Mouse (Mus musculus) myocyte (in vitro differentiated cells): ENCODE measurements around the gene Kif26b. TPM values are rescaled to one million over a fixed set of nuclear protein-coding genes. Genes with fewer than 3 reads are reported as not detected.

ENCODE experiments used
- H3K27me3 ChIP-seq: one replicate; pipeline ENCODE4 v1.6.1; 2011; ENCODE audit not compliant: control insufficient read depth, insufficient read depth, insufficient read length
- H3K36me3 ChIP-seq: one replicate; pipeline ENCODE4 v1.6.1; 2011; ENCODE audit not compliant: control insufficient read depth, insufficient read depth
- H3K4me2 ChIP-seq: one replicate; pipeline ENCODE4 v1.6.1; 2011; ENCODE audit warnings: low read depth, control low read depth
- H3K4me3 ChIP-seq: one replicate; pipeline ENCODE4 v1.5.1; 2011; ENCODE audit warnings: mild to moderate bottlenecking, control low read depth, moderate library complexity
- H3K79me2 ChIP-seq: one replicate; pipeline ENCODE4 v1.6.1; 2011; ENCODE audit not compliant: control insufficient read depth, insufficient read depth
- H3ac ChIP-seq: one replicate; pipeline ENCODE4 v1.6.1; 2011; ENCODE audit not compliant: control insufficient read depth, insufficient read length
- CEBPB ChIP-seq: IDR thresholded peaks from 2 replicates; pipeline ENCODE4 v1.6.1; 2011; ENCODE audit warnings: mild to moderate bottlenecking, moderate library complexity; ENCODE audit not compliant: poor library complexity, insufficient read depth, severe bottlenecking
- E2F4 ChIP-seq: IDR thresholded peaks from one replicate; pipeline ENCODE4 v1.6.1; 2011; ENCODE audit warnings: mild to moderate bottlenecking, control low read depth, moderate library complexity; ENCODE audit not compliant: insufficient read depth
- MAX ChIP-seq: IDR thresholded peaks from one replicate; pipeline ENCODE4 v1.6.1; 2011; ENCODE audit warnings: low read depth, mild to moderate bottlenecking, control low read depth
- MYOD1 ChIP-seq, 3 experiments: IDR thresholded peaks; one replicate each; pipeline ENCODE4 v1.6.1; 2011; ENCODE audit warnings: control low read depth in 2 of 3, low read depth in 2 of 3, mild to moderate bottlenecking in 2 of 3, moderate library complexity in 1 of 3; ENCODE audit not compliant: insufficient read length in 2 of 3, control insufficient read depth in 1 of 3
- MYOG ChIP-seq, 3 experiments: IDR thresholded peaks; one replicate each; pipeline ENCODE4 v1.6.1; 2011; ENCODE audit warnings: control low read depth in 2 of 3, low read depth in 2 of 3, mild to moderate bottlenecking in 2 of 3; ENCODE audit not compliant: insufficient read length in 2 of 3, control insufficient read depth in 1 of 3, insufficient read depth in 1 of 3
- POLR2A ChIP-seq: IDR thresholded peaks from one replicate; pipeline ENCODE4 v1.6.1; 2011; ENCODE audit warnings: low read depth, mild to moderate bottlenecking, control low read depth, moderate library complexity; ENCODE audit not compliant: insufficient read length
- POLR2AphosphoS2 ChIP-seq: IDR thresholded peaks from one replicate; pipeline ENCODE4 v1.6.1; 2011; ENCODE audit warnings: low read depth, control low read depth; ENCODE audit not compliant: insufficient read length
- REST ChIP-seq: IDR thresholded peaks from one replicate; pipeline ENCODE4 v1.6.1; 2011; ENCODE audit warnings: mild to moderate bottlenecking, control low read depth, moderate library complexity; ENCODE audit not compliant: insufficient read depth, insufficient read length
- SRF ChIP-seq: IDR thresholded peaks from one replicate; pipeline ENCODE4 v1.6.1; 2011; ENCODE audit warnings: low read depth; ENCODE audit not compliant: control insufficient read depth, insufficient read length
- TCF12 ChIP-seq: IDR thresholded peaks from one replicate; pipeline ENCODE4 v1.6.1; 2011; ENCODE audit warnings: mild to moderate bottlenecking, control low read depth; ENCODE audit not compliant: poor library complexity, insufficient read depth, severe bottlenecking
- TCF3 ChIP-seq: IDR thresholded peaks from one replicate; pipeline ENCODE4 v1.6.1; 2011; ENCODE audit warnings: low read depth, control low read depth; ENCODE audit not compliant: insufficient read length
- USF1 ChIP-seq: IDR thresholded peaks from one replicate; pipeline ENCODE4 v1.6.1; 2011; ENCODE audit warnings: low read depth, mild to moderate bottlenecking, control low read depth, moderate library complexity
- polyA plus RNA-seq: library from polyadenylated mRNA; unstranded; fragments of >200 nt; fragmentation: generic; extraction: Trizol; gene quantifications from one replicate; pipeline ENCODE4 v1.2.1, GENCODE M21; 2012; ENCODE audit warnings: missing spikeins

Gene Kif26b
- polyA plus RNA-seq, 1 experiment = 5.9 TPM

- Histone ChIP-seq H3K4me3 (no peak overlapping the region), H3ac (no peak overlapping the region), H3K4me2 (no peak overlapping the region), H3K36me3 (no peaks in the 10 kb centered on the region), H3K27me3 (no peaks in the 10 kb centered on the region), H3K79me2 (no peaks in the 10 kb centered on the region)
- no peak for TF ChIP-seq E2F4
- no peak for TF ChIP-seq CEBPB
- TF ChIP-seq POLR2A = no peak
- TF ChIP-seq SRF = no peak
- no peak for TF ChIP-seq POLR2AphosphoS2
- TF ChIP-seq MYOG (IDR thresholded peaks at IDR 0.05; ENCODE audit: control insufficient read depth in 1 of 3, insufficient read depth in 1 of 3, insufficient read length in 2 of 3, low read depth in 2 of 3) = no peak
- TF ChIP-seq USF1 = no peak
- no peak for TF ChIP-seq MAX
- TF ChIP-seq REST = no peak
- TF ChIP-seq TCF12 = no peak
- no peak for TF ChIP-seq TCF3
- no peak for TF ChIP-seq MYOD1 (IDR thresholded peaks at IDR 0.05; ENCODE audit: control insufficient read depth in 1 of 3, insufficient read length in 2 of 3, low read depth in 2 of 3)
Observed at GRCm38 (mm10) chr1:178686881-178687280, 158.0 kb downstream of the Kif26b start.

- Histone ChIP-seq H3K27me3 (no peaks in the 10 kb centered on the region), H3K4me2 (no peak overlapping the region), H3K4me3 (no peak overlapping the region), H3K36me3 (no peaks in the 10 kb centered on the region), H3ac (no peak overlapping the region), H3K79me2 (no peaks in the 10 kb centered on the region)
- TF ChIP-seq E2F4 = no peak
- no peak for TF ChIP-seq REST
- TF ChIP-seq SRF = no peak
- no peak for TF ChIP-seq POLR2AphosphoS2
- TF ChIP-seq TCF3 = no peak
- TF ChIP-seq USF1 = no peak
- TF ChIP-seq CEBPB = no peak
- no peak for TF ChIP-seq MYOG (IDR thresholded peaks at IDR 0.05; ENCODE audit: control insufficient read depth in 1 of 3, insufficient read depth in 1 of 3, insufficient read length in 2 of 3, low read depth in 2 of 3)
- no peak for TF ChIP-seq MAX
- no peak for TF ChIP-seq POLR2A
- no peak for TF ChIP-seq MYOD1 (IDR thresholded peaks at IDR 0.05; ENCODE audit: control insufficient read depth in 1 of 3, insufficient read length in 2 of 3, low read depth in 2 of 3)
- no peak for TF ChIP-seq TCF12
Observed at GRCm38 (mm10) chr1:178689512-178689911, 160.6 kb downstream of the Kif26b start.

GRCm38 (mm10) chr1:178691679-178692078 is 162.8 kb downstream of the Kif26b start:
- TF ChIP-seq MYOG (IDR thresholded peaks at IDR 0.05; ENCODE audit: control insufficient read depth in 1 of 3, insufficient read depth in 1 of 3, insufficient read length in 2 of 3, low read depth in 2 of 3) = no peak
- TF ChIP-seq CEBPB = no peak
- no peak for TF ChIP-seq USF1
- TF ChIP-seq E2F4 = no peak
- no peak for TF ChIP-seq SRF
- TF ChIP-seq REST = no peak
- TF ChIP-seq MYOD1 (IDR thresholded peaks at IDR 0.05; ENCODE audit: control insufficient read depth in 1 of 3, insufficient read length in 2 of 3, low read depth in 2 of 3) = no peak
- no peak for TF ChIP-seq TCF3
- TF ChIP-seq TCF12 = no peak
- no peak for TF ChIP-seq POLR2AphosphoS2
- no peak for TF ChIP-seq POLR2A
- Histone ChIP-seq H3K36me3 (no peaks in the 10 kb centered on the region), H3ac (no peak overlapping the region), H3K27me3 (no peaks in the 10 kb centered on the region), H3K4me2 (no peak overlapping the region), H3K79me2 (no peaks in the 10 kb centered on the region), H3K4me3 (no peak overlapping the region)

- no peak overlapping the region for H3K4me3 ChIP-seq
- no peak overlapping the region for H3ac ChIP-seq
- TF ChIP-seq SRF (no peak), TCF3 (no peak), POLR2A (no peak)
- no peaks in the 10 kb centered on the region for H3K36me3 ChIP-seq
- no peak overlapping the region for H3K4me2 ChIP-seq
- no peaks in the 10 kb centered on the region for H3K27me3 ChIP-seq
- no peaks in the 10 kb centered on the region for H3K79me2 ChIP-seq
Observed at GRCm38 (mm10) chr1:178700102-178700501, 171.2 kb downstream of the Kif26b start.

- Histone ChIP-seq H3K27me3 (no peaks in the 10 kb centered on the region), H3K4me2 (no peak overlapping the region), H3K36me3 (no peaks in the 10 kb centered on the region), H3K79me2 (no peaks in the 10 kb centered on the region), H3K4me3 (no peak overlapping the region), H3ac (no peak overlapping the region)
- no peak for TF ChIP-seq POLR2A
- no peak for TF ChIP-seq E2F4
- no peak for TF ChIP-seq TCF3
- TF ChIP-seq REST = no peak
- no peak for TF ChIP-seq POLR2AphosphoS2
- no peak for TF ChIP-seq CEBPB
- TF ChIP-seq MYOG (IDR thresholded peaks at IDR 0.05; ENCODE audit: control insufficient read depth in 1 of 3, insufficient read depth in 1 of 3, insufficient read length in 2 of 3, low read depth in 2 of 3) = no peak
- TF ChIP-seq MAX = no peak
- no peak for TF ChIP-seq USF1
- no peak for TF ChIP-seq SRF
- TF ChIP-seq MYOD1 (IDR thresholded peaks at IDR 0.05; ENCODE audit: control insufficient read depth in 1 of 3, insufficient read length in 2 of 3, low read depth in 2 of 3) = no peak
- TF ChIP-seq TCF12 = no peak
Observed at GRCm38 (mm10) chr1:178703496-178703895, 174.6 kb downstream of the Kif26b start.
